Mouse (Mus musculus) adrenal gland, postnatal 36 days (tissue): Measurements from ENCODE around the gene Ash1l. TPM values are rescaled to one million over a fixed set of nuclear protein-coding genes. Genes with fewer than 3 reads are reported as not detected.

ENCODE experiments used
- DNase-seq, 2 experiments: peaks; one replicate each; pipeline ENCODE4 v3.0.0; 2021; ENCODE audit warnings: mixed read lengths in 1 of 2
- long read RNA-seq, 2 experiments: library from polyadenylated mRNA; stranded (forward); transcript quantifications; one replicate each; pipeline ENCODE4 v2.0.0; 2021; ENCODE audit warnings: borderline sequencing depth in 2 of 2
- total RNA-seq, 2 experiments: library from RNA; stranded (reverse); gene quantifications; 2 replicates each; pipeline ENCODE4 v1.2.3; 2021

Gene Ash1l
- total RNA-seq = 10 to 100 TPM; 49.3 to 52.2 TPM
- long read RNA-seq, experiment 1, partial matches to known transcripts = 0 of 13 reads
- long read RNA-seq, experiment 1, other reads (novel, unspliced or antisense) = 13 of 13 reads
- long read RNA-seq, experiment 2, partial matches to known transcripts = 1 of 4 reads
- long read RNA-seq, experiment 2, other reads (novel, unspliced or antisense) = 3 of 4 reads

DNA sequence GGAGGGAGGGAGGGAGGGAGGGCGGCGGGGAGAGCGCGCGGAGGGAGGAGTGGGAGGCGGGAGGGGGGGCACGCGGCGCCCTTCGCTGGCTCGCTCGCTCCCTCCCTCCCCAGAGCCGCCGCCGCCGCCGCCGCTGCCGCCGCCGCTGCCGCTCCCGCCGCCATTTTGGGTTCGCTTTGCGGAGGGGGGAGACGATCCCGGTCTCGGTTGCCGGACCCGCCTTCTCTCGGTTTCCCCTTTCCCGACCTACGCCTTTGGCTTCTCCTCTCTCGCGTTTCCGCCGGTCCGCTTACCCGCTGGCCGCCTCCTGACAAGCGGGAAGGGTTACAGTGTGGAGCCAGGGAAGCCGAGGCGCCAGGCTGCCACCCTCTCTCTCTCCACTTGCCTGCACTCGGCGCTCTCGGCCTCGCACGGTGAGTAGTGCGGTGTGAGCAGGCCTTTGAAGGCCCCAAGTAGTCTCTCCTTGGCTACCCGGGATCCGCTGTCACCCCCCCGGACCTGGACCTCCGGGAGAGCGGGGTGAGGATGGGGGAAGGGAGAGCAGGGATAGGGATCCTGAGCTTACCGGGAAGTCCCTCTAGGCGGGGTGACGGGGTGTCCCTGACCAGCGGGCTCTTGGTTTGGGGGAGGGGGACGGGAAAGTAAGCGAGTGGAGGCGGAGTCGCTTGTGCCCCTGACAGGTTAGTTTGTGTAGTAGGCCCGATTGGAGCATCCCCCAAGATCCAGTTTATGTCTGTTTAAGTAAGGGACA lies at the start of gene Ash1l, which contains the start of gene Dap3:
Ash1l (plus strand) TSS at position 47 of the 751 bp plus-strand sequence.
Dap3 (minus strand) TSS at position 606 of the 751 bp plus-strand sequence.
- peak; percentile 84 to 87 for DNase-seq

DNA sequence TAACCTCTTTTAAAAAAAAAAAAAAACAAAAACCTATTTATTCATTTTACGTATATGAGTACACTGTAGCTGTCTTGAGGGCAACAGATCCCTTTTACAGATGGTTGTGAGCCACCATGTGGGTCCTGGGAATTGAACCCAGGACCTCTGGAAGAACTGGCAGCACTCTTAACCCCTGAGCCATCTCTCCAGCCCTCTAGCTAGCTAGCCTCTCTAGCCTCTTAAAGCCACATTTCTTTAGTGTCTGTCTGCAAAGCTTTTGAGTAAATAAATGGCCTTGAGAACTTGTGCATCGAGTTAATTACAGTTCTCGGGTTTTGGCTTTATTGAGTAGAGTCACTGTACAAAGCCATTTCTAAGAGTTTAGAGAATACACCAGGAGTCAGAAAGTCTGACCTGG lies 45.6 kb upstream of the Ash1l start:
- DNase-seq = no peak

DNA sequence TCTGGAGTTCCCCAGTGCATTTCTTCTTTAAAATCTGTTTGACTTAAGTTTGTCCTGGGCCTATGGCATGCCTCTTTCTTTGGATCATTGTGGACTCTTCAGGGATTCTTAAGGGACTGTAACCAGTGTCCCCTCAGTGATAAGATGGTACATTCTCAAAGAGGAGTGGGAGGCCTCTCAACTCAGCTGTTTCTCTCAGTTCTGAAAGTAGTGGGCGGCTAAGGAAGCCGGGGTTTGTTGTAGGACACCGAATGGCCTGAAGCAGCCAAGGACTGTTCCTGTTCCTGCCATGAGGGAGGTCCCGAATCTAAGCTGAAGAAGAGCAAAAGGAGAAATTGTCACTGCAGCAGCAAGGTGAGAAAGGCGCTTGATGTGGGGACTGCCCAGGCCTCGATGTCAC lies 45.2 kb upstream of the Ash1l start:
- no peak for DNase-seq

DNA sequence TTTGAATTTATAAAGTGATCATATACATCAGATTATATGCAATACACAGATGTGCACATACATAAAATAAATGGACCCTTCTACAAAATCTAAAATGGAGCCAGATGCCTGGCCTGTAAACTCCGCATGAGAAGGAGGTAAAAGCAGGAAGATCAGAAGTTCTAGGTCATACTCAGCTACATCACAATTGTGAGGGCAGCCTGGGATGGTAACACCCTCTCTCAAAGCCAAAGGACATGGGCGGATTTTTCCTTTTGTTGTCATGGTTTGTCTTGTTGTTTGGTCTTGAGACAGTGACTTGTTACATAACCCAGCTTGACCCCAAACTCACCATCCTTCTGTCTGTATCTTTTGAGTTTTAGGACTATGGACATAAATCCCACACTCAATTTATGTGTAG lies 44.7 kb upstream of the Ash1l start:
- DNase-seq = no peak

DNA sequence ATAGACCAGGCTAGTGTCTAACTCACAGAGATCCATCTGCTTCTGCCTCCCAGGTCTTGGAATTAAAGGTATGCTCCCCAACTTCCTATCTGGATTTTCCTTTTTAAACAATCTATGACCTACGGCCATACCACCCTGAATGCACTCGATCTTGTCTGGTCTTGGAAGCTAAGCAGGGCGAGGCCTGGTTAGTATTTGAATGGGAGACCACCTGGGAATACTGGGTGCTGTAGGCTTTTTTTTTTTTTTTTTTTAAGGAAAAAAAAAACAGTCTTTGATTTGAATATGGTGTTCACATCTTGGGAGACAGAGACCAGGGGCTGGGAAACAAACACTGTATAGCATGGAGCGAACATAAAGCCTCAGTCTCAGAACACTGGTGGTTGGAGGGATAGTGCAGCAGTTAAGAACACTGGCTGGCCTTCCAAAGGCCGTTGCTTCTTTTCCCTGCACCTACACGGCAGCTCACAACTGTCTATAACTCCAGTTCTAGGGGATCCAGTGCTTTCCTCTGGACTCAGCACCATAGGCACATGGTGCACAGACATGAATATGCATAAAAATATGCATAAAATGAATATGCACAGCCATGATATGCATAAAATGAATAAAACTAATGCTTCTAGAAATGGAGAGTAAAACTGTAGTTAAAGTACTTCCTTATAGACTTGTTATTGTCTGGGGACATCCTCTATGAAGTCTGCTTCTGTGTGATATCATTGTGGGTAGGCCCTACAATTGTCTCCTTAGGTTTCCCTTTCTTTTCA lies 43.8 kb upstream of the Ash1l start:
- no peak for DNase-seq

GRCm38 (mm10) chr3:88912585-88912984 lies 37.8 kb upstream of the Ash1l start:
- no peak for DNase-seq

- peak; percentile 95 to 97 for DNase-seq
Observed at GRCm38 (mm10) chr3:88913511-88914383, 36.7 kb upstream of the Ash1l start, which contains the start of gene Msto1. Msto1 (minus strand) TSS chr3:88913999.

DNA sequence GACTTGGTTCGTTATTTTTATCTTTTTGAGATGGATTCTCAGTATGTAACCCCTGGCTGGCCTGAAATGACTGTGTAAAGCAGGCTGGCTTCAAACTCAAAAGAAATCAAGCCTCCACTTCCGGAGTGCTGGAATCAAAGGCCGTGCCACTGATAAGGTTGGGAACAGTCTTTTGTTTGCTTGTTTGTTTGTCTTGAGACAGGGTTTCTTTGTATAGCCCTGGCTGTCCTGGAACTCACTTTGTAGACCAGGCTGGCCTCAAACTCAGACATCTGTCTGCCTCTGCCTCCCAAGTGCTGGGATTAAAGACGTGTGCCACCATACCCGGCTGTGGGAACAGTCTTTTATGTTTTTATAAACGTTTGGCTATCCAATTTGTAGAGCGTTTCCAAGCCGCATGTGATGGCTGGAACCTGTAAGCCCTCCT lies 36.0 kb upstream of the Ash1l start:
- no peak for DNase-seq

DNA sequence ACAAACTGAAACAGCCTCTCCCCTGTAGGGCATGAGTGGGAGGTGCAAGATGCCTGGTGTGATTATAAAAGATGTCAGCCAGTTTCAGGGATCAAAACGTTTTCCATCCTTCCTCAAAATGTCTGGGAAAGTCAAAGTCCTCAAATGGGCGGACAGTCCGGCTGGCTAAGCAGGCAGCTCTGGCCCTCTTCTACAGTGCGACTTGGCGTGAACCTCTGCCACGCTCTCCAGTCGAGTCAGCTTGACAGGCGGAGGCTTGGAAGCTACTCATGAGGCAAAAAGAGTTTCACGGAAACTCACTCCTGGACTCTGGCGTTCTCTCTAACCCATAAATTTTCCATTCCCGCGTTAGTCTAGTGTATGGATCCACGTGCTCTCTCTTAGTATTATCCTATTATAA lies 31.4 kb upstream of the Ash1l start:
- no peak for DNase-seq

DNA sequence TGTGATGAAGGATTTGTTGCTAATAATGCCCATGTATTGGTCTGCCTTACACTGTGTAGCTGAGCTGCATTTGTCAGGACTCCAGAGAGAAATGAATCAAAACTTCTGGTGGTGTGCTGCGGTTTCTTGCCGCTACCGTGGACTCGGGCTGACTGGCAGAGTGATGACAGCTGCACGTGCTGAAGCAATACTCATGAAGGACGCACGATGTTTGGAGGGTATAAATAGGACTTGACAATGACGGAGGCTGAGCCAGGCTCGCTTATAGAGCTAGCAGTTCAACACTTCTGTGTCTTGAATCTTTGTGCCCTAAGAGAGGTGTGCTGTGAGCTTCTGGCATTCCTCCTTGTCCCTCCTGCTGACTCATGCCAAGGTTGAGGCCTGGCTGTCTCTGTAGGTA lies 29.0 kb upstream of the Ash1l start:
- DNase-seq = no peak

- peak; percentile 60 to 64 for DNase-seq
Observed at GRCm38 (mm10) chr3:88923989-88924591, 26.3 kb upstream of the Ash1l start.

- no peak for DNase-seq
Observed at GRCm38 (mm10) chr3:88925651-88926050, 24.8 kb upstream of the Ash1l start.

GRCm38 (mm10) chr3:88929501-88929900 lies 20.9 kb upstream of the Ash1l start:
- DNase-seq = no peak

GRCm38 (mm10) chr3:88939071-88939470 lies 11.4 kb upstream of the Ash1l start:
- DNase-seq = no peak

DNA sequence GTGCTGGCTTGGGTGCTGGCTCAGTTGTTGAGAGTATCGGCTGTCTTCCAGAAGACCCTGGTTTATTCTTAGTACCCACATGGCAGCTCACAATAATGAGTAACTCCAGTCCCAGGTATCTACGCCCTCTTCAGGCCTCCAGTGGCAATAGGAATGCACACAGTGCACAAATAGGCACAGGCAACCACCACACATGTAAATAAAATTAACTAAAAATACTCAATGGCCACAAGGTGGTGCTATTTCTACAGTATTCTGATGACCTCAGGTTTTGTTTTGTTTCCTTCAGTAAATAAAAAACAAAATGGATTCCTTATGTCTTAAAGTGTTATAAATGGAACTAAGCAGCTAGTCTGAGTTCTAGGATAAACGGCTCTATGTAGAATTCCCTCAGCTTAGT lies 10.7 kb upstream of the Ash1l start:
- no peak for DNase-seq

DNA sequence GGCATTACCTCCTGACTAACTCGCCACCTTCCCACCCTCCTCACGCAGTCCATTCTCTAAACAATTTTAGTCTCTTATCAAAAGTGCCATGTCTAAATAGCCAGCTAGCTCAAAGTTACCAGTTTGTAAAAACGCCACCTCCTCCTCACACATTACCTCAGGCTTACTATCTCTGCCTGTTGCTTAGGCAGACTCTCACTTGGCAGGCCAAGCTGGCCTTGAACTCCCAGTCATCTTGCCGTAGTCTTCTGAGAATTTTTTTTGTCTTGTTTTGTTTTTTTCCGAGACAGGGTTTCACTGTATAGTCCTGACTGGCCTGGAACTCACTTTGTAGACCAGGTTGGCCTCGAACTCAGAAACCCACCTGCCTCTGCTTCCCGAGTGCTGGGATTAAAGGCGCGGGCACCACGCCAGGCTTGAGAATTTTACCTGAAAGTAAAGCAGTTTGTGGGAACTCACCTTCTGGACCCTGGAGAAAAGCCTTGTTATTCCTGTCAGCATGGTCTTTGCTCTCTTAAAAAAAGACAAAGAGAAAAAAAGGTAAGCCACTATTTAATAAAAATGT lies 8.0 kb upstream of the Ash1l start:
- DNase-seq = peak; percentile 61 to 65

- no peak for DNase-seq
Observed at GRCm38 (mm10) chr3:88944109-88944508, 6.3 kb upstream of the Ash1l start.

GRCm38 (mm10) chr3:88949786-88950575 lies 441 bp upstream of the Ash1l start:
- DNase-seq = peak; percentile 94 to 98

- DNase-seq = no peak
Observed at GRCm38 (mm10) chr3:88951327-88951800, 942 bp downstream of the Ash1l start.

GRCm38 (mm10) chr3:88953246-88953645 lies 2.8 kb downstream of the Ash1l start:
- no peak for DNase-seq
